Mouse (Mus musculus): ENCODE measurements at regions not wholly inside any gene's neighbourhood (a gene's known extent, or its start where the extent isn't known, plus 50 kb on each side); places are given as distances from the start of the nearest gene placed in this dataset.

DNA sequence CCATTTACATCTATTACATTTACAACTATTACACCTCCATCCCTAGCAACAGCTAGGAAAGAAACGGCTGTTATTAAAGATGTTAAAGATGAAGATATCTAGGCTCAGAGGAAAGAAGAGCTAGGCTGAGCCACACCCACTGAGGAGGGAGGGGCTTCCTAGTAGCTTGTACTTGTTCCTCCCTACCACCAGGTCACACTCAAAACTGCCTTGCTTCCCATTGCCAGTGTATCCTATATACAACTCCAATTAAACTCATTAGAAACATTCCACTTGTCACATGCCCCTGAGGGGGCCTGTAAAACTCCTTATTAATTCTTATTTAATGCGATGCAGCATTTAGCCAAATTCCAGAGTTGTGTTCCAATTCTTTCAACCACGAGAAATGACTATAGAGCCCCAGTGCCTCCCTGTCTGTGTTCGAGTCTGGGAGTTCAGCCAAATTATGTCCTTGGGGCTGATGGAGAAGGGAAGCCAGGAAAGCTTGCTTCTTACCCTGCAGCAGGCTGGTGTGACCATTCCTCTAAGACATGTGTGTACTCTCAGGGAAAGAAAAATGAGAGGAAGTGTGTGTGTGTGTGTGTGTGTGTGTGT lies 225.0 kb upstream of the Tmem132c start:
- TF ChIP-seq CTCF (IDR thresholded peaks at IDR 0.05; ENCODE audit: insufficient read depth, low read depth, low read length) (no peak), POLR2A (IDR thresholded peaks at IDR 0.05; ENCODE audit: insufficient read depth, low read depth, low read length) (no peak)
